Mouse (Mus musculus) cerebellum, postnatal 4 days (tissue): ENCODE results near the gene 2510009E07Rik.

Experiments used
- DNase-seq, 2 experiments: peaks; one replicate each; pipeline ENCODE4 v3.0.0; 2022; ENCODE audit warnings: low spot score in 2 of 2, mixed read lengths in 1 of 2

The 2510009E07Rik gene

DNA sequence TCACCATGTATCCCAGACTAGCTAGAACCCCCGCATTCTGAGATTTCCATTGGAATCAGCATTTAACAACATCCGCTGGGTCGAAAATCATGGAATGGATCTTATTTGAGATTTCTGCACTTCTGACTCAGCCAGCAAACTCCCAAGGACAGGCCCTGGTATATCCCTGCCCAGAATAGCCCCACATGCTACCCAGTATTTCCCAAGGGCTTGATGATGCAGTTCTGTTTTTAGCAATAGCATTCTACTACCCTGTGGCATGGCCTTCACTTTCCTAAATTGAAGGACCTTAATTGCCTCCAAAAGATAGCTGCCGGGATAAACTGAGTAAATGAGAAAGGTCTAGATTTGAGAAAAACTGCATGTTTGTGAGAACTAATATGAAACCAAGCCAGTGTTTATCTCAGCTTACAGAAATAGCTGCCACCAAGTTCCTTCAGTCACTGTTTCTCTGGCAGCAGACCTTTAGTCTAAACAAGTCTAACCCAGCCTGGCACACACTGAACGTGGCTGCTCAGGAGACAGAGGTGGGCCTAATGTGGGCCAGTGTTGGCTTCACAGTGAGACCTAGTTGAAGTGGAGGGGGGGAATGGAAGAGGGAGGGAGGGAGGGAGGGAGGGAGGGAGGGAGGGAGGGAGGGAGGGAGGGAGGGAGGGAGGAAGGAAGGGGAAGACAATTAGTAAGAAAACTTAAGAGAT is 58.2 kb downstream of the 2510009E07Rik start:
- no peak for DNase-seq

DNA sequence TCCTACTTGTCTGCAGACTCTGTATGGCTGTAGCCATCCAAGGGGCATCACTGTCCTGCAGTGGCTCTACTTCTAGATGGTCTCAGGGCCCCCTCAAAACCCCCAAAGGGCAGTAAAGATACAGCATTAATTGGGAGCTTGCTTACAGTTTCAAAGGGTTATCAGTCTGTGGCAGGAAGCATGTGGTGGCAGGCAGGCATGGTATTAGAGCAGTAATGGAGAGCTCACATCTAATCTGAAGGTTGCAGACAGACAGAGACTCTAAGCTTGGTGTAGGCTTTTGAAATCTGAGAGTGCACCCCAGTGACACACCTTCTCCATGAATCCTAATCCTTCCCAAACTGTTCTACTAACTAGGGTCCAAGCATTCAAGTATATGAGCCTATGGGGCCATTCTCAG is 60.0 kb downstream of the 2510009E07Rik start:
- no peak for DNase-seq

DNA sequence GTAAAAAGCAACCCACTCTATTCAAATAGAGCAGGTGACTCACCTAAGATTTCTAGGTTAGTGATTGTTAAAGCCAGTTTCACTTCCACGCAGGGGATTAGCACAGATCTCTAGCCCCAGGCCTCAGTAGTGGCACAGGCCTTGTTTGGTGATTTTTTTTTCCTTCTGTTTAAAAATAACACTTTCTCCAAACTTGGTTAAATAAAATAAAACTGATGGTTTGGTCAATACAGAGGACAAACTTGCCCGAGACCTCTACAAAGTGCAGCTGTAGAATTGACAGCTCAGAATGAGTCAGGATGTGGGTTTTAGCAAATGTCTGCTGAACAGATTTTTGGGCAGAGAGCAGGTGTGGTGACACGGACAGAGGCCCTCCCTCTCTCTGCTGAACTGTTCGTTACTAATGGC is 62.6 kb downstream of the 2510009E07Rik start:
- no peak for DNase-seq

DNA sequence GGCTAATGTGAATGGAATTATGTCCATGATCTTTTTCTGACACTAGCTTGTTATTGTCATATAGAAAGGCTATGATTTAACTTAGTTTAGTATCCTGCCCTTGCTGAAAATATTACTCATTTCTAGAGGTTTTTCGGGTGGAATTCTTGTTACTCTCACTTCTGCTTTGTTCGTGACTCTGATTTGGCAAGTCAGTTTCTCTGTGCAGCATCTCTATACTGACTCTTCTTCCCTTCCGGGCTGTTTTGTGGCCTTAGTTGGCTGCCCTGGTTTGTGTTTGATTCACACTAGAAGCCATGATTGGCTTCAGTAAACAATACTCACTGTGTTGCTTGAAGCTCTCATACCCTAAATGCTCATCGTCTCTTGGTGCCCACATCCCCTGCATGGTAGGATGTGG is 63.9 kb downstream of the 2510009E07Rik start:
- DNase-seq, result no peak

DNA sequence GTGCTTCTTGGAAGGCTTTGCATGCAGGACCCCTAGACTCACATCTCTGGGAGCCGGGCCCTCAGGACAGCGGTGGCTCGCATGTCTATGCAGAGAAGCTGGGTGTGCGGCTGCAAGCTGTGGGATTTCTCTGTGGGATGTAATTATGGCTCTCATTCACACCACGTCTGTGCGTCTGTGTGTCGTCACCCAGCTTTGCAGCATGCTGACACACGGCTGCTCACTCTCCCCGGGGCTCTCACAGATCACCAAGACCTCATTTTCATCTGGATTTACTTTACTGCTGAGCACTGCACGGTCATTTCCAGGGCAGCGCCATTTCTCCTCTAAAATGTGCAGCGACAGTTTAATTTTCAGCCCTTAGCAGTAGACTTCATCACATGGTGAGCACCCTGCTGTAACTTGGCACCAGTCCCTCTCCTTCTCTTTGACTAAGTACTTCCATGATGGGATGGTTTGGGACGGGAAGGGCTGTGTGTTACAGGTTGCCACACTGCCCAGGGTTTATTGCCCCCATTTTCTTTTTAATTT is 66.3 kb downstream of the 2510009E07Rik start:
- DNase-seq, result peak in 1 of 2 experiments; percentile 34

DNA sequence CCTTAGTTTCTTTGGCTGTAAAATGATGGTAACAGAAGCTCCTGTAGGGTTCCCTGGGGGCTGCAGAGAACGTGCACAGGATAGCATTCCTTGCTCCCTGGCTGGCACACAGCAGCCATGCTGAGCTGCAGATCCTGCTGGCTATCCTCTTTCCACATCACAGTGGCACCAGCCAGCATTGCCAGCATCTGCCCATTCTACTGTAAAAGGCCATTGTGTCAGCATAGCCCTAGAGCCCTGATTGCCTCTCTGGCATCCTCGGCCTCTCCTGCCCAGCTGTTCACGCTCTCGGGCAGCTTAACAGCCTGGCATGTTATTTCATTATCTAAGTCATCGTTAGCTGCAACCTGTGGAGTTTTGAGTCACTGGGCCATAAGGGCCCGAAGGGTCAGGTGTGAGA is 67.2 kb downstream of the 2510009E07Rik start:
- no peak for DNase-seq

DNA sequence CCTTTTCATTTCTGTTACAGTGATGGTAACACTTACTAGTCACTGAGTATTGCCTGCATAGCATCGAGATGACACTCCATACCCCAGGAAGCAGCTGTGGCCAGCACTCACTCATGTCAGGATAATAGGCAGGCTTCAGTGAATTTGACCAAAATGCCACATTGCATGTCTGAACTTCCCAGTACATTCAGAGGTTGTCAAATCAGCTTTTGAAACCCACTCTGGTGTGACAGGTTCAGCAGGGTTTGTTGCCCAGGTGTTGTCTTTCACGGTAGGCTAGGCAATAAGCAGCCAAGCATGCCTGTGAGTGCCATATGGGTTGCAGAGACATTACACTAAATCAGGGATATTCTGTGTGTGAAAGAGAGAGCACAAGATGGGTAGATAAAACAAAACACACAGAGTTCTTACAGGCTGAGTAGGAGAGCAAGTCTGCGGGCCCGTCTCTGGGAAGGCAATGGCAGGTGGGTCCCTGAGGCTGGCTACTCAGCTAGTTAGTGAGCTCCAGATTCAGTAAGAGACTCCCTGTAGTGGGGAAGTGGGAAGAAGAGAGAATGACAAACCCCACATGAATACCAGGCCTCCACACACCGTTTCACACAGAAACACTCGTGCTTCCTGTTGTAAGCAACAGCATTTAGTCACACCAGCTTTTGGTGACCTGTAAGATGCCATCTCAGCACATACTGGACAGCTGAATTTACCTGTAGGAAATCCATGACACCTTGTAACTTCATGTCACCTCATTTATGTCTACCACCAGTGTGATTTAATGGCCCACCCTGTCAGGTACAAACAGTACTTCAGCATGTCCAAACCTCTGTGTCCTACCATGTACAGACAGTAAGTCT is 68.5 kb downstream of the 2510009E07Rik start:
- DNase-seq, result peak in 1 of 2 experiments; percentile 40

DNA sequence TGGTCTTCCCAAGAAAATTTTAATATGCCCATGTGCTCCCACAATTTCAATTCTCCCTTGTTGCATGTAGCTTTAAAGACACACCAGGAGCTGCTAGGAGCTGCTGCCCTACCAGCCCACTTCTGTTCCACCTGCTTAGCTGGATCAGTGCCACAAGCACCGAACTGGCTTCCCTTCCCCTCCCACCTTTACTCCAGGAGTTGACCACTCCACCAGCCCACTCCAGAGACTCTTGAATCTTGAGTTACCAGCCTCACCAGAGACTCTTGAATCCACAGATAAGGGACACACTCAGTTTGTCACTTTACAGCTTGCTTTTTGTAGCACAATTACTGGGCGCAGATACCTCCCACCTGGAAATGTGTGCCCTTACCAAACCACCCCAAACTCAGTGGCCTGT is 73.8 kb downstream of the 2510009E07Rik start:
- no peak for DNase-seq

DNA sequence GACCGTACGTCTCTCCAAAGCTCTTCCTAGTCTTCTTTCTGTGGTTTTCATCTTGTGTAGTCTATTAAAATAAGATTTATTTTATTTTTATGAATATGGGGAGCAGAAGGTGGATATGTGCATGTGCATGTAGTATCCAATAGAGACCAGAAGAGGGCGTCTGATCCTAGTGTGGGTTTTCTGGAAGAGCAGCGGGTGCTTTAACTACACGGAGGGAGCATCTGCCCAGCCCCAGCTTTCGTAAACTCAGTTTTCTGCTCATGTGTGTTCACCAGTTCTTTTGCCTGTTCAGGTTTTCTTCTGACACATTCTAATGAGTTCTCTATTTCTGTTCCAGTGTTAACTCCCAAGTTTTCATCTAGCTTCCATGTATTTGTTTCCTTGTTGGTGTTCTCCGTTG is 78.7 kb downstream of the 2510009E07Rik start:
- peak in 1 of 2 experiments; percentile 51 for DNase-seq

DNA sequence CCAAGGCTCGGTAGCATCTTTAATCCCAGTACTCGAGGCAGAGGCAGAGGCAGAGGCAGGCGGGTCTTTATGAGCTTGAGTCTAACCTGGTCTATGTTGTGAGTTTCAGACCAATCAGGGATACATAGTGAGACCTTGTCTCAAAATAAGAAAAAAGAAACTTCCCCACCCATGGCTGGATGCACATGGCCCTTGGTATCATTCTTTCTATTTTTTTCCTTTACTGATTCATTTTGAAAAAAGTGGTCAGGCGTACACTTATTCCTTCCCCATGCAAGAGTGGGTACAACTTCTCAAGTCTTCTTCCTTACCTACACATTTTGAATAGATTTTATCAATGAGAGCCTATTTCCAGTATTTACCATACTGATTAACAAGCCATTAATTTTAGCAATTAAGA is 84.0 kb downstream of the 2510009E07Rik start:
- DNase-seq, result no peak

DNA sequence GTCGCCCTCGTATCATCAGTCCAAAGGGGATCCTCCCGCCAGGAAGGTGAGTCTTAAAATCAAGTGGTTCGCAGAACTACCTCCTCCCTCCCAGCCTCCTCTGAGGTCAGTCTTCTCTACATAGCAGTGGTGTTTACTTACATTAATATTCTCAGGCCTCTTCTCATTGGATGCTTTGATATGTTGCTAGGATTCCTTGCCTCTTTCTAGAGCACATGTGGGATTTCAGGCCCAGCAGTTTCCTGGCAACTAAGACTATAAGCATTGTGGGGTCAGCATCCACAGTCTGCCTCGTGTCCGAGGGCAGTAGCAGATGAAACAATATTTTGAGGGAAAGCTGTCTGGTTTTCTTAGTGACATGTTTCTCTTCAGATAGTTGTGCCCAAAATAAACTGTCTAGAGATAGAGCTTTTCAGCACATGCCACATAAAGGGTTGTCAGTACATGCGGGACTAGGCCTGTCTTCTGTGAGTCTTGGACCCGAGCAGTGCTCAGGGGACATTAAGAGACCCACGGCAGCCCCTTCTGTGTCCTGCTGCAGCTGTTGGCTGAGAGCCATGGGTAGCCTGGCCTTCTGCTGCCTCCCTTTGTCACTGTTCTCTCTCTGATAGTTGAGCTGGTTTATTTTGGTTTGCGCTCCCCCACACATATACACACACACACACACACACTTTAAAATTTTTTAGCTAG is 86.1 kb downstream of the 2510009E07Rik start:
- peak in 1 of 2 experiments; percentile 50 for DNase-seq

DNA sequence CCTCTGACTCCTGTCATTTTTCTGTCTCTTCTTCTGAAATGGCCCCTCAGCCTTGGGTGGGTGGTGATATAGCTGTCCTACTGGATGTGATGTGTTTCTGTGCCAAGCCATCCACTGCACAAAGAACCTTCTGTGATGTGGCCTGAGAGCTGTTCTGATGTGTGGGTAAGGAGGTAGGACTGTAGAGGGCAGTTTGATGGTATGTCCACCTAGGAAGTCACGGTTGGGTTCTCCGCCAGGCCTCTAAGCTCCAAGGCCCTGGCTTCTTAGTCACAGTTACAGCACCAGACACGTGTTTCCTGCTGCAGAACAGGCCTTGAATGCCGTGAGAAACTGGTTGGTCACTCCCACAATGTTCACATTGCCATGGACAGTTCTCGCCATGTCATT is 86.8 kb downstream of the 2510009E07Rik start:
- DNase-seq, result no peak

DNA sequence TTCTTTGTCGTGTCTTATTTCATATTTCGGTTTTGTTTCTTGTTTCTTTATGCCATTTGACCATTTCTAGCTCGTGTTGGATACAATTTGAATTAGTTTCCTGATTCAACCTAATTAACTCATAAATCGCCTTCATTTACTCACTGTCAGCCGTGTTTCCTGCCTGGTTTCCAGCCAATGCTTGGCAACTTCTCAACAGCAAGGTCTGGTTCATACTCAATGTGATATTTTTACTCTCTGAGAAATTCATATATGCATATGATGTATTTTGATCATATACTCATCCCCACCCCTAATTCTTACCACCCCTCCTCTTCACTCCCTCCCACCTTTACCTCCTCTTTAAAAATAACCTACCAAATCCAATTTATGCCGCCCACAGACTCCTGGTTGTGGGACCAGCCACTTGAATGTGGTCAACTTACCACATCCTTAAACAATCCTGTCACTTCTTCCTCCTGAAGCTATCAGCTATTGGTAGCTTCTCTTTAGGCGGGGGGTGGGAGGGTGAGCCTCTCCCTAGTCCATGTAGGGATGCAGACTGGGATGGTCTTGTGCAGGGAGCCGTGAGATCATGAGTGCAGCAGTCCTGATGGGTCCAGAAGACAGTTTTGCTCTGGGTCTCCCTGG is 87.3 kb downstream of the 2510009E07Rik start:
- DNase-seq, result no peak

DNA sequence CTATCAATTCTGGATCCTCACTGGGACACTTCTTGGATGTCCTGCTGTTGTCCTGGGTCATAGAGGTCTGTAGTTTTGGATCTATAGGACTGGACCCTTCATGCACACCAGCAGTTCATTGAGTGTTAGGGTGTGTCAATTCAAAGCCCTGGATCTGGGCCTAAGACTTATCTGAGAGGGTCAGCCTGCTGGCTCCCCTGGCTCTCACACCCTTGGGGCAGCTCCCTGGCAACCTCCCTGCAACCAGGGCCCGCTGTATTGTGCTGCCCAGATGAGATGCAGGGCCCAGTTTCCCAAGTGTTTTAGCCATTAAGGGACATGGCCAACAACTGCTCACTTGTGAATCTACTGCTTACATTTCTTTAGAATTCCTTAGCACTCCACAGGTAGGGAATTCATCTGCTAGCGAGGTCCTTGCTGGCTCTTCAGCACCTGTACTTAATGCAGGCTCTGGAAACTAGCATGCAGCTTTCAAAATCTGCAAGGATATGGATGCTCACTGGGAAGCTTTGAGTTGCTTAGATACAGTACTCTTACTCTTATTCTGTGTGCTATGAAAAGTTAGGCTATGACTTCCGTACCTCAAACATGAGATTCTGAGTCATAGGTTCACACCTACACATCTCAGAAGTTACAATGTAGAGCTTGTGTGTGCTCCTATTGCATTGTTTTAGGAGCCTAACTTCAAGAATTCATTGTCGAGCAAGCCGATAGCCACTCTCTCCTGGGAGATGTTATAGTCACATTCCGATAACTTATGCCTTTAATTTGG is 88.0 kb downstream of the 2510009E07Rik start:
- DNase-seq, result no peak

DNA sequence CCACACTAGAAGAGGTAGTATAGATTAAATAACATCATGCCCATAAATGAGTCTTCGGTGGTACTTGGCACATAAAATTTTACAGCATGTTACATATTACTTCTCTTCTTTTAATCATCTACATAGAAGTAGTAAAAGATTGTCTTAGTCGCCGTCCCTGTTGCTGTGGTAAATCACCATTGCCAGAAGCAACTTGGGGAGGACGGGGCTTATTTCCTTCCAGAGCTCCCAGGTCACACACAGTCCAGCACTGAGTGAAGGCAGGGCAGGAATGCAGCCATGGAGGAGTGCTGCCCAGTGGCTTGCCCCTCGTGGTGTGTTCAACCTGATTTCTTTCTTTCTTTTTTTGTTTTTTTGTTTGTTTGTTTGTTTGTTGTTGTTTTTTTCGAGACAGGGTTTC is 90.1 kb downstream of the 2510009E07Rik start:
- no peak for DNase-seq
